Mouse (Mus musculus): ENCODE measurements around the gene Dot1l.

DNA sequence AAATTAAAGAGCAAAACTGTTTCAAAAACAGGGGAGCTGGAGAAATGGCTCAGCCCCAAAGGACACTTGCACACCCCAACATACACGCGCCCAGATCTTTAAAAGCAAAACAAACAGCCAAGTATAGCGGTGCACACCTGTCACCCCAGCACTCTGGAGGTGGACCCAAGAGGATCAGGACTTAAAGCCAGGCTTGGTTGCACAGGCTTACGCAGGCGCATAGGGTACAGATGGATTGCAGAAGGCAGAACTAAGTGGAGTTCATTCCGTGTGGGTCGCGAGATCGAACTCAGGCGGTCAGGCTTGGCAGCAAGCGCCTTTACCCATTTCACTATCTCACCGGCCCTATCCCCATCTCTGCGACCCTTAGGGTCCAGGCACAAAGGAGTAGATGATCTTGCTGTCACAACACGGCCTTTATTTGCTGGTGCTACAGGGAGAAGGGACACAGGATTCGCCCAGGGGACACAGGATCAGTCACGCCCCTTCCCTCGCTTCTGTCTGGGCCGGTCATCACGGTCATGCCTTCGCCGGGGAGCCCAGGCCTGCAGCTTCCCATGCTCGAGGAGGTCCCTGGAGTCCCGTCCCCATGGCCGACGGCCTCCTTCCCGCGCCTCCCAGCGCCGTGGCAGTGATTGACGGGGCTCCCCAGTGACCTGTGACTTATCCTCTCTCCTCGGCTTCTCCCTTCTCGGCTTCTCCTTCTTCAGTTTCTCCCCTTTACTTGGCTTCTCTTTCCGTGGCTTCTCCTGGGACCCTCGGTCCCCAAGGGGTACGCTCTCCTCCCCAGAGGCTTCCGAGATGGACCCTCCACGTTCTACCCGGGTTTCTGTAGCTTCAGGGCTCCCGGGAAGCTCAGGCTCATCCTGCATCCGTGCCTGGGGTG lies 53.3 kb downstream of the Dot1l start:
- TF ChIP-seq POLR2A (IDR thresholded peaks at IDR 0.05; ENCODE audit: low read depth, low read length) (no peak), CTCF (conservative IDR thresholded peaks at IDR 0.05; ENCODE audit: insufficient read depth, insufficient read length, low read depth, low read length) (no peak)

Data from kidney, adult 2 months (tissue).